Mouse (Mus musculus) layer of hippocampus, adult 8-10 months (tissue): ENCODE data around the gene Dnaaf1. TPM values are rescaled to one million over a fixed set of nuclear protein-coding genes. Genes with fewer than 3 reads are reported as not detected.
A peak's percentile ranks its signal among the peaks of the same experiment; 100 is the strongest.

ENCODE experiments used
- DNase-seq, 2 experiments: peaks; one replicate each; pipeline ENCODE4 v3.0.0; 2022; ENCODE audit warnings: low spot score in 2 of 2
- total RNA-seq, 4 experiments: library from RNA; stranded (reverse); gene quantifications; 2 replicates each; pipeline ENCODE4 v1.2.4; 2022

Dnaaf1 gene
- under 1 TPM; 0.13 to 0.43 (median 0.17) TPM for total RNA-seq

DNA sequence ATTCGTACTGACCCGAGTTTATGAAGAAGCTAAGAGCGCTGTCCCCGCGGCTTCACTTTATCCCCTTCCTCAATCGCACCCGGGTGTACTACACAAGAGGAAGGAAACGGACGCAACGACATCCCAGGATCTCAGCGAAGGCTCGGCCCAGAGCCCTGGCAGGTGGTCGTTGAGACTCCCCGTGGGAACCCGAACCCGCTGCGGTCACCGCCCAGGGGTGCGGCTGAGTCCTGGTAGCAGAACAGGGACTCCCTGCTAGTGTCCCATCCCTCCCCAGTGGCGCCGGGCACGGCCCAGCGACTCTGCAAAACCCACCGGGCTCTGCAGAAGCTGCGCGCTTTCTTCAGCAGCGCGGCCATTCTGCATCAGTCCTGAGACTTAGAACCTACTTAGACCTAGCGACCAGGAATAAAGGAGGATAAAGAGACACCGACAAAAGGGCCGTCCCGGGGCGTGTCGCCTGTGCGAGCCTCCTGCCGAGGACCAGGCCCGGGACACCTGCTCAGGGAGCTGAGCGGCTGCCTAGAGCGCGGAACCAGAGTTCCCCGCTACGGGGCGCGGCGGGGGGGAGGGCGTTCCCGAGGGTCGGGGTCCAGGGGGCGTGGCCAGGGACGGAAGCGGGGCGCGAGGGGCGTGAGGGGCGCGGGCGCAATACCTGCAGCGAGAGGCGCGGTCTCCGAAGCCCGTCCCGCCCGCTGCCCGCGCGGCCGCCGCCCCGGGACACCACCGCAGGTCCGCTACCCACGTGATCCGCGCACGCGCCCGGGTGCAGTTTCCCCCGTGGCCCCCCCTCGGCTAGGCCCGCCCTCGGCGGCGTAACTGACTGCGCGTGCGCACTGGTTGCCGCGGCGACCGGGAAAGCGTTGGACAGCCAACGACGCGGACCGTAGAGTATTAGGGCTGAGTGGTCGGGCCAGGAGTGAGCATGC lies at the start of gene Dnaaf1, which contains the start of gene Hsdl1:
Gene Dnaaf1, plus strand, starts transcription at position 799 of the 929 bp plus-strand sequence.
Gene Hsdl1, minus strand, starts transcription at position 747 of the 929 bp plus-strand sequence.
- DNase-seq = peak; percentile 87 to 93

DNA sequence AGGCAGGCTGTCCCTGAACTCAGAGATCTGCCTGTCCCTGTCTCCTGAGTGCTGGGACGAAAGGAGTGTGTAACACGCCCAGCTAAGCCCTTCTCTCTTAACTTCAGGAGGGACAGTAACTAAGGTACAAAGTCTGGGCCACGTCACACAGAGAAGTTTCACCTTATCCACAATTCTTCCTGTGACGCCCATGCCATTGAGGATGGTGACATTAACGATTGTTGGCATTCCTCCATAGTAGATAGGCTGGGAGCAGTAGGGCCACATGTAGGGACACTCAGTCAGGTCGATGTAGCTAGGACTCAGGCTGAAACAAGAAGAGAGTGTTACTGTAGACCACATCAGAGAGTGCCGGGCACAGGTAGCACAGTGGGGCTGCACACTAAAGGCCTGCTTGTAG lies 46.3 kb upstream of the Dnaaf1 start:
- DNase-seq = no peak

DNA sequence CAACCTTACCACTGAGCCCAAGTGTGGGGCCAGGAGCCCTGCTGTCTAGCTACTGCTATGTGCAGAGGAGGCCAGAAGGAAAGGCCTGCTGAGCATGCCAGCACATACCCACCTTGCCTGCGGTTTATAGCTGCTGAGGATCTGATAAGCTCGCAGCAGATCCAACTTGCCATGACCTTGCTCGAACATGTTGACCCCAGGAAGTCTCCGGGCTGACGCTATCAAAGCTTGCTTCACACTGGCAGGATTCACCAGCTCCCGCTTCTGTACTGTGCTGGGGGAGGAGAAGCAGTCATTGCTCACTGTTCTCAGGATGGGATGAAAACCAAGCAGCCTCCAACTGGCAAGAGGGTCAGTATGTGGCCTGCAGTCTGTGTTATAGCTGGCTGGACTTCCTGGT lies 44.1 kb upstream of the Dnaaf1 start:
- no peak for DNase-seq

DNA sequence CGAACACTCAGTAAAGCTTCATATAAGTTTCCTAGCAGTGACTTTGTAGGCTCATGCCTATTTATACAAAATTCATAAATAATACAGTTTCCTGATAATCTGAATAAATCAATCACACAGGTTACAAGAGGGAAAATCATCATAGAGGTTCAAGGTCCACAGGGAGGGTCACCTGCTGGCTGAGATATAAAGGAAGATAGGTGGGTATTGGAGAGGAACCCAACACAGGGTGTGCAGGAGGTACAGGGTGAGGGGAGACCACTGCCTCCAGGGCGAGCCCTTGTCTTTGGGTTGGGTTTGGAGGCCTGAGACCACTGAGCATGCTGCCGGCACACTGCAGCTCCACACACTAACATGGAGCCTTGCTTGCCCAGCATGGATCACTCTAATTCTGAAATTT lies 43.6 kb upstream of the Dnaaf1 start:
- no peak for DNase-seq

DNA sequence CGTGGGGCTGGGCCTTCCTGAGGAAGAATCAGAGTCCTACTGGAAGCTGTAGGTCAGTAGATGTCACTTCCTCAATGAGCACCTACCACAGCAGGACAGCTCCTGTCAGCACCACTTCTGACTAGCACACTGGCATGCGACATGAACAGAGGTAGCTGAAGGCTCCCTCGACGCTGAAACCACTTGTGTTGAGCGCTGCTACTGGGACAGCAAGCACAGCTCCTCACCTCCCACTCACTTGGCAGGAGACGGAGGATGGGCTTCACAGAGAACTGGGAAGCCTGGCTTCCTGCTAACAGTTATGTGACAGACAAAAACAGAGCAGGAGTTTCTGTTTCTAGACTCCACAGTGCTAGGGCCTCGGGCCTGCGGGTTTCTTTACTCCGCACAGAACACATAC lies 43.1 kb upstream of the Dnaaf1 start:
- peak; percentile 60 to 75 for DNase-seq

DNA sequence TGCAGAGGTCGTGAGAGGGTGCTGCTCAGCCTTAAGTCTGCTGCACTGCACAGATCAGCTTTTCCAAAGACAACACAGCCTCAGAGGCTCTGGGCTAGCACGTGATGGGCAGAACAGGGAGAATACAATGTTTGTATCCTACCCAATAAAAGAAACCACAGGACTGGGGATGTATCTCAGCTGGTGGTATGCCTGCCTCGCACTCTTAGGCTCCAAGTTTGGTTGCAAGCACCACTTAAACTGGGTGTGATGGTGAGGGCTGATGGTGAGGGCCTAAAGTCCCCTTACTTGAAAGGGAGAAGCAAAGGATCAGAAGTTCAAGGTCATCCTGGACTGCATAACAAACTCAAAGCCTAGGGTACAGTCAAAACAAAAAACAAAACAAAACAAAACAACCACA lies 30.4 kb upstream of the Dnaaf1 start:
- DNase-seq = no peak

DNA sequence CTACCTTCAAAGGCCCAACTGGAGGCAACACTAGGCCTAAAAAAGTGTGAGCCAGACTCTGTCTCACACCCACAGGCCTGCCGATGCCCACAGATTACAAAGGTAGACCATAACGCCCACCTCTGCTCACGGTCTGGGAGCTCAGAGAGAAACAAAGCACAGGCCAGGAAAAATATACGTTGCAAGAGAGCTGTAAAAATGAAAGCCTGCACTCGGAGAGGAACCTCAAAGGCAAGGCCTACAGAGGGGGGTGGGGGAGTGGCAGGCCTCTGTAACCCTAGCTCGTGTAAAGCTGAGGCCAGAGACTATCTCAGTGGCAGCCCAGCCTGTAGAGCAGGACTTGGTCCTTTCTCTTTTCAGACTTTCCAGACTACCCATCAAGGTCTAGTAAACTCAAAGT lies 29.9 kb upstream of the Dnaaf1 start:
- no peak for DNase-seq

DNA sequence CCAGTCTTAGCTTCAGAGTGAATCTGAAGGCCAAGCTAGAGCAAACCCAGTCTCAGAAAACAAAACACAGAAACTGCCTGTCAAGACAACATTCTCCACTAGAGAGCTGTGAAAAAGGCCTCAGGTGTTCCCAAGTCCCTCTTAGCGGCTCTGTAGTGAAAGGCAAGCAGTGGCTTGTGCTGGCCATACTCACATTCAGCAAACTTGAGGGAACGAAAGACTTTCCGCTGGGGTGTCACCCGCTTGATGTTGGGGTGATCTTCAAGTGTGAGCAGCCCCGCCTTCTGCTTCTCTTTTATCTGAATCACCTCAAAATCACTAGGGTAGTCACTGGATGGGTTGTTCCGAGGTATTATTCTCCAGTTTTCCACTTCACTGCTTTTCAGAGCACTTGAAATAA lies 29.2 kb upstream of the Dnaaf1 start:
- no peak for DNase-seq

DNA sequence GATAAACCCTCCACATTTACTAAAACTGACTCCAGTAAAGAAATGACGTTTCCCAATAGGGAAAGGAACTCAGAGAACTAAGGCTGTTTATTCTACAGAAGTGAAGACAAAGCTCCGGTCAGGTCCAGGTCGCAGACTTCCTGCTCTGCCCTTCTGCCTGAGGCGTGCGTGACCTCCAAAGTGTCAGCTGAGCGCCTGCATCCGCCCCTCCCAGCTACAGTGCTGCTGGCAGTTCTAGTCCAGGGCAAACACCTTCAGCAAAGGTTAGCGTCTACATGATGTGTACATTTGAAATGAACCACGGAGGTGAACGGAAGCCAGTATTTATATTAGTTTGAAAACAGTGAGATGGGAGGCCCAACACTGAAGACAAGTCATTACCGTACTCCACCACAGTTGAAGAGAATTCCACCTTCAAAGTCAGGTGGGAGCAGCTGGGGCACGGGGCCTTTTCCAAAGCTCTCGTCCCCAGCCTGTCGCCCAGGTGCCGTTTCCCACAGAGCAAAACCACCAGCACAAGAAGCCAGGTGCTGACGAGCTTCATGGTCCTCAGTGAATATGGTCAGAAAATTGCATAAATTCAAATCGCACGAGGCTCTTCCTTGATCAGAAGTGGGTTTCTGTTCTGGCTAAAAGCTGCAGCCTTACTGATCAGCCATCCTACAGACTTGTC lies 27.9 kb upstream of the Dnaaf1 start:
- no peak for DNase-seq

DNA sequence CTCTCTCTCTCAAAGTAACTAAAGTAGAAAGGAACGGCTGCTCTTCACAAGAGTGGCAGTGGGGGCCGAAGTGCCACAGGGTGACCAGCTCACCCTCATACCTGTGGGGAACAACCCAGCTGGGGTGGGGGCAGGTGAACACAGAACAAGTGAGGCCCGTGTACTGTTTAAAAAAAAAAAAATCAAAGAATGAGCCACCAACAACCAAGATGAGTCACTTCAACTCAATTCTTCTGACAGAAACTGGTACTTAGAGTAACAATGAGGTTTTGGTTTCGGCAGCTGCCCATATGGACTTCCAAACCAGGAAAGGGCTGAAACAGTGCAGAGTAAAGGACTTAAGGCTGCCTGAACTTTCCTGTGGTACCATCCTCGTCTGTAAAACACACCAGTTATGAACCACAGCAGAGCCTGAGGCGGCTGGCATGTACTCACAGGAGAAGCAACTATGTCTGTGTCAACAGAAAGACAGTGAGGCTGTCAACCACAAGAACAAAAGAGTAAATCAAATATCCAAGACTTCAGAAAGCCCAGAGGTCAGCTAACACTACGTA lies 26.4 kb upstream of the Dnaaf1 start:
- no peak for DNase-seq

DNA sequence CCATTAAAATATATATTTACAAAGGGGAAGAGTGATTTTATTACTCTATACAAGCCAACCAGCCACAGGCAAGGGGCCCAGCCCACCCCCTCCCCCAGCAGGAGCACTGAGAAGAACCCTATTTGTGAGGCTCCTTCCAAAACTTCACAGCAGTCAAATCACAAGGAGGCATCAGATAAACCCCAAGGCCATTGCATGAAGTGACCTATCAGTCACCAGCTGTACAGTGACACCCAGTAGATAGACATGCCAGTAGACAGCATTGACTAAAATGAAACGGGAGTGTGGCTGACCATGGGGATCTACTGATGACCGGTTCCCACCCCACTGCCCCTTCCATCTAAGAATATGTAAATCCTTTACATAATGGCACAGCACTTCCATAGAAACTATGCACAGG lies 22.1 kb upstream of the Dnaaf1 start:
- no peak for DNase-seq

DNA sequence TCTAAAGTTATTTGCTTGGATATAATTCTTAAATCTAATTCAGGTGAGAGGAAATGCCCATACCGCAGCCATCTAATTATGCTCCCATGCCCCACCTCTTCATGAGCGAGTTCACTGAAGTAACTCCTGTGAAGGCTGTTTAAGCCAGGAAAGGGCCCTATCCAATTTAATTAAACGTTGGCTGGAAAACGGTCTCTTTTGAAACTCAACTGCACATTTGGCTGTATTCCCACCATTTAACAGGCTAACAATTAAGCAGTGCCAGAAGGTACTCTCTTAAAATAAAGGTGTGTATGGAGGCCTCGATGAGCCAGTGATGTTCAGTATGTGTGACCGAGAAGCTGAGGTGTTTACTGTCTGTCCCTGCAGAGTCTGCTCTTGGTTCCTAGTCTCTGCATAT lies 19.2 kb upstream of the Dnaaf1 start:
- DNase-seq = no peak

DNA sequence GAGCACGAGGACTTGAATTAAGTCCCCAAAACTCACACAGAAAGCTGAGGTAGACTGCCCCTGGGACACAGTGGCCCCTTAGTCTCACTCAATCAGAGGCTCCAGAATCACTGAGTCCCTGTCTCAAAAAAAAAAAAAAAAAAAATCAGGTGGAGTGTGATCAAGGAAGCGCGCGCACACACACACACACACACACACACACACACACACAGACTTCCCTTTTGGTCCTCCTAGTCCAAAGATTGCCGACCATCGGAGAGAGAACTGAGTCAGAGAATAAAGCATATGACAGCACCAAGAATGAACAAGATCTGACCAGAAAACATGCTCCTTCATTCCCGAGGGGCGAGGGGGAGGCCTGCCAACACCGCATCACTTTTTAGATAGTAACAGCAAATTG lies 17.9 kb upstream of the Dnaaf1 start:
- no peak for DNase-seq

DNA sequence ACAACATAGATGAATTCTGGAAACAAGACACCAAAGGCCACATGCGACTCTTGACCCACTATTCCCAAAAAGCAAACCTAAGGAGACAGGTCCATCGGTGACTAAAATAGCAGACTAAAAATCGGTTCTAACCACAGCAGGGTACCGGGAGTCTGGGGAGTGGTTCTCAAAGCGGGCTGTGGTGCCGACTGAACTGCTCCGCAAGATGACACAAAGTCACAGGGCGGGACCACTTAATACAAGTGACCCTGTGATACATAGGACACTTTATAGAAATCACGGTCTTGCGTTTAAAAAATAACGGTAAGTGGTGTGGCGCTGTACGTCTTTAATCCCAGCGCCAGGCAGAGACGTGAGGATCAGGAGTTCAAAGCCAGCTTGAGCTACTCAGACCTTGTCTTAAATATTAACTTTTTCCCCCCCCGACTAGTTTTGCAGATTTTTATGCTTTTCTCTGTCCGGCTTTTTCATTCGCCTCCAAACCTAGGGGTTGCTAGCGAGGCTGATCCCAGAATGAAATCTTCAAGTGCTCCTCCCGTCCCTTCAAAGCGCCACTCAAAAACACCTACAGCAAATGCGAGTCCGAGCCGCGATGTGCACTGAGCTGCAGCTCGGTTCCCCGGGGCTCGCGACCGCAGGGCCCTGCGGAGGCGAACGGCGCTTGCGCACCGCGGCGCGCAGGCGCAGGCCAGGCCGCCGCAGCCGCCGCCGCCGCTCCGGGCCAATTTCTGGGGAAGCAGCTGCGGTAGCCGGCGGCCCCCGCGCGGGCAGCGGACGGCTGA lies 17.0 kb upstream of the Dnaaf1 start:
- no peak for DNase-seq

DNA sequence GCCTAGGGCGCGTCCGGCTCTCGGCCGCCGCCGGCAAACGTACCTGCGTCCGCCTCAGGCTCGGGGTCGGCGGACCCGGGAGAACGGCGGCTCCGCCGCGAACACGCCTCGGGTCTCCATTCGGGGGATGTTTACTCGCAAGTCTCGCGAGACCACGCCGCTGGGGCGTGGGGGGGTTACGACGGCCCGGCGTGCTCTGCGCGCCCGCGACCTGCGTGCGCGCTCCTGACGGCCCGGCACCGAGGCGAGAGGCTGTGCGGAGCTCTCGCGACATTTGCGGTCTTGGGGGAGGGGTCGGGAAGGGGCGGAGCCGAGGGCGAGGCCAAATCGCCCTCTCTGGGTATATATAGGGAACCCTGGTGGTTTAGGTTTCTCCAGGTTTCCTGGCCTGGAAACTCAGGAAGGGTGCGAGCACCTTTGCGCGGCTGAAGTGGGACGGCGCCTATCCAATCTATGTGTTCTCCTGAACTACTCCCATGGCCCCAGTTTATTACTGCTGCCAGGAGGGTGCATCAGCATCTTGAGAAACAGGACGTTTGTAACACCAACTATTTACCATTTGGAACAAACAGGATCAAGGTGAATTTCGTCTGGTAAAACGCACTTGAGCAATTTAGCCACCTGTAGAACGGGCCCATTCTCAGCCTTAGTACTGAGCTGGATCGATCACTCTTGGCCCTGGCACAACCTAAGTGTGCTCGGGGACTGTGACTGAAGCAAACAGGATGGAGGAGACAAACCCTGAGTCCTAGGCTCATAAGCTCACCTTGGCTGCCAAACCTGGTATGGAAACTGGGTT lies 16.2 kb upstream of the Dnaaf1 start, which contains the start of gene Mbtps1:
Gene Mbtps1, minus strand, starts transcription at position 133 of the 799 bp plus-strand sequence.
- peak; percentile 94 to 96 for DNase-seq

DNA sequence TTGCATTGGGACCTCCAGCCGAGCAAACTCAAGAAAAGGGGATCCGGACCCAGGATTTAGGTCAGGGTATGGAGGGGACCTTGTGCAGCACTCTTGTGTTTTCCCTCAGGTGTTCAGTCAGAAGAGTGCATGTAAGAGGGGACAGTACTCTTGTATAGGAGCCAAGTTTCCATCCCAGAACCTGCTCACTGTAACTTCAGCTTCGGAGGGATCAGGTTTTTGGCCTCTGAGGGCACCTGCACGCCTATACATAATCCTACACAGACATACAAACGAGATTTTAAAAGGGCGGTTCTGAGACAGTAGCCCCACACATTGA lies 15.7 kb upstream of the Dnaaf1 start:
- DNase-seq = no peak

DNA sequence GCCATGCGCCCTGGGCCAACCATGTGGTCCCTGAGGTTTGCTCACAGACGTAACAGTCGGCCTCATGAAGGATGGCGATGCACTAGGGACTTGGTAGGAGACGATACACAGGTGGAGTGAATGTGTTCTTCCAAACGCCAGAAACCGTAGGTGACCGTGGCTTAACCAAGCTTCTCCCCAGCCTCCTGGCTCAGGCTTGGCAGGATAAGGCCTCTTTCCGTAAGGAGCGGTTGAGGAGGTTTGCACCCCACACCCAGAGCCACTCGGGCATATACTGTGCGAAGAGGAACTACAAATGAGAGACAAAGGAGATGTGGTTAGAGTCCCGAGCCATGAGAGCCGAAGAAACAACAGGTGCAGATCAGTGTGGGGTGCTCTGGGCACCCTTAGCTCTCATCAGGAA lies 11.2 kb upstream of the Dnaaf1 start:
- DNase-seq = no peak

DNA sequence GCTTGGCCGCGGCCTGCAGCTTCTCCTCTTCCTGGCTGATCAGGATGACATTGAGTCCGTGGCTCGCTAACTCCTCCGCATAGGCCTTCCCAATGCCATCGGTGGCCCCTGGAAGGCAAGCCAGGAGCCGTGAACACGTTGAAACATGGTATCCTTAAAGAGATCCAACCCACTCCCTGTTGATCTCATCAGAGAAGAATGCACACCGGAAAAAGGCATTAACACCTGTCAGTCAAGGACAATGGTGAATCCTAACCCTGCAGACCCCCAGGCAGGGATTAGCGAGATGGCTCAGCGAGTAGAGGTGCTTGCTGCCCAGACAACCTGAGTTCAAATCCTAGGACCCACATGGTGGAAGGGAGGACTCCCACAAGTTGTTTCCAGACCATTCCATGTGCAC lies 8.7 kb upstream of the Dnaaf1 start:
- no peak for DNase-seq

DNA sequence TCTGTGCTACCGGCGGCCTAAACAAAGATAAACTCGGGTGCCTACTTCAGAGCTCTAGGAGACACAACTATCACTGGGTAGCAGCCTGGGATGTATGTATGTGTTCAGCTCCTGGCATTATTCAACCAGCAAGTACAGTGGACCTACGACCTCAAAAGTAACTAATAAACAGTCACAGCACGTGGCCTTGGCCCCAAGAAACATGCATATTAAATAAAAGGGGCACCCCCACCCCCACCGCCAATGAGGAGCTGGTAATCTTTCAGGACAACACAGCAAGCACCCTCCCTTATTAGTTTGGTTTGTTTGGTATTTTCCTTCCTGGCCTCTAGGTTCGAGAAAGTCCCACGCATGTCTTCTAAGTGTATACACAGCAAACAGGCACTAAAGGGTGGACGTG lies 6.8 kb upstream of the Dnaaf1 start:
- no peak for DNase-seq

DNA sequence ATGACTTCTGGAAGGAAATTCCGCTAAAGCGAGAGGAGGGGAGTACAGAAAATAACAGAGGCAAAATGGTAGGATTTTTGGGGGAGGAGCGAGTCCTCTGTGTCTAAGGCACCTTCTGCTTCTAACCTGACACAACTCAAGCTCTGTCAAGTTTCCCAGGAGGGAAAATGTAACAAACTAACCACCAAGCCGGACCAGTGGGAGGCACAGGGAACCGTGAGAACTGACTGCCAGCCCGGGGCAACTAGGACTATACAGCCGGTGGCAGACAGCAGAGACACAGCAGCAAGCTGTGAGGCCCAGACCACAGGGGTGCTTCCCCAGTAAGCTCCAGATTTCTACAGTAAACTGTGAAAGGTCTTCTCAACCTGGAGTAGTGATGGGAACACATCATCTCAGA lies 6.1 kb upstream of the Dnaaf1 start:
- DNase-seq = no peak

DNA sequence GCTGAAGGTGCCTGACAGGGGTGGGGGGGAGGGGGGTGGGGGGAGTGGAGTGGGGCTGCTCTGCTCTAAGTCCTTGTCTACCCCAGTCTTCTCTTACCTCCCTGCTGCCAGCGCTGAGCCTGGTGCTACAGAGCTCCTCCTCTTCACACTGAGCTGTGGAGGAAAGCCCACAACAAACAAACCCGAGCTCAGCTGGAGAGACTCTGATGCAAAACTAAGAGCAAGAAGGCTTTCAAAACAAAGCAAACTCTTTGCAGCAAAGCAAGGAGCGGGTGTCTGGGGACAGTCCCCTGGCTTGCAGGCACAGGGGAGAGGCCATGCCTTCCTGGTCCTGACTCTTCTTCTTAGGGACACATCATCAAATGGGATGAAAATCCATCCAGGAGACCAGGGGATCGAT lies 5.2 kb upstream of the Dnaaf1 start:
- no peak for DNase-seq
